Mouse (Mus musculus): Measurements from ENCODE around the gene Tnfsfm13. TPM values are rescaled to one million over a fixed set of nuclear protein-coding genes. Genes with fewer than 3 reads are reported as not detected.

The Tnfsfm13 gene
- polyA plus RNA-seq, 1 experiment from 2014 or later, result 0.75 TPM

DNA sequence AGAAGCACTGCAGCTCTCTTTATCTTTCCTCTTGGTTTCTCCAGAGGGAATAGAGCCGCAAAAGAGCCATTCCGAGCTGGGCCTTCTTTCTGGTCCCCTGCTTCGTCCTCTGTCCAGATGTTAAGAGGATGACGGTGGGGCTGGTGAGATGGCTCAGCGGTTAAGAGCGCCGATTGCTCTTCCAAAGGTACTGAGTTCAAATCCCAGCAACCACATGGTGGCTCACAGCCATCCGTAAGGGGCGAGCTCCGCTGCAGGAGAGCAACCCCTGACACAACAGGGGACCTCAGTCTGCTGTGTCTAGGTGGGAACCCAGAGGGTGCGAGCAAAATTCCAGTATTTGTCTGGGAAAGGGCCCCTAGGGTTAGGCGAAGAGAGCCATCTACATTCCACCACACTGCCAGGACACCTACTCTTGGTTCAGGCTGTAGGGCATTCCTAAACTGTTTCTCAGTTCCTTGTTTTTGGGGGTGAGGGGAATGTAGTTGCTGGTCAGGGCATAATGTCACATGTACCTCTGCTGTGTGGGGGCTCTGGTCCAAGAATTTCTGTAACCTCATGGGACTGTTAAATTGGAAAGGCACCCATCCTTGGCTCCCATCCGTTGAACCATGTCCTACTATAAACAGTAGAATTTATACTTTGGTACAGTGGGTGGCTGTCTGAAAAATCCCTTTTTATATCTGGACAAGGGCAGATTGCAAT is 32.8 kb downstream of the Tnfsfm13 start:
- Histone ChIP-seq H3K4me1 (ENCODE audit: control insufficient read depth, insufficient read depth, low read length) (peaks cover 10% of the 10 kb centered on the region; the same call in 1 of the 2 replicates), H3K9me3 (ENCODE audit: control insufficient read depth, low read length) (no peaks in the 10 kb centered on the region), H3K4me2 (ENCODE audit: low read depth, low read length) (peak overlapping the region; percentile 56), H3K27ac (ENCODE audit: low read depth, low read length) (peak overlapping the region; percentile 82), H3K36me3 (ENCODE audit: control insufficient read depth, insufficient read depth, low read length) (peaks cover 47% of the 10 kb centered on the region), H3K9ac (replicated peaks; ENCODE audit: low read depth, low read length) (peak overlapping the region; percentile 51; the same call in 1 of the 2 replicates), H3K4me3 (ENCODE audit: low read depth, low read length) (peak overlapping the region; percentile 45), H3K27me3 (ENCODE audit: control insufficient read depth, insufficient read depth, low read length) (no peaks in the 10 kb centered on the region)
- WGBS, result 66% methylated on average over 13 of the region's 13 CpGs
- ATAC-seq (ENCODE audit: low read depth), result peak; percentile 13

DNA sequence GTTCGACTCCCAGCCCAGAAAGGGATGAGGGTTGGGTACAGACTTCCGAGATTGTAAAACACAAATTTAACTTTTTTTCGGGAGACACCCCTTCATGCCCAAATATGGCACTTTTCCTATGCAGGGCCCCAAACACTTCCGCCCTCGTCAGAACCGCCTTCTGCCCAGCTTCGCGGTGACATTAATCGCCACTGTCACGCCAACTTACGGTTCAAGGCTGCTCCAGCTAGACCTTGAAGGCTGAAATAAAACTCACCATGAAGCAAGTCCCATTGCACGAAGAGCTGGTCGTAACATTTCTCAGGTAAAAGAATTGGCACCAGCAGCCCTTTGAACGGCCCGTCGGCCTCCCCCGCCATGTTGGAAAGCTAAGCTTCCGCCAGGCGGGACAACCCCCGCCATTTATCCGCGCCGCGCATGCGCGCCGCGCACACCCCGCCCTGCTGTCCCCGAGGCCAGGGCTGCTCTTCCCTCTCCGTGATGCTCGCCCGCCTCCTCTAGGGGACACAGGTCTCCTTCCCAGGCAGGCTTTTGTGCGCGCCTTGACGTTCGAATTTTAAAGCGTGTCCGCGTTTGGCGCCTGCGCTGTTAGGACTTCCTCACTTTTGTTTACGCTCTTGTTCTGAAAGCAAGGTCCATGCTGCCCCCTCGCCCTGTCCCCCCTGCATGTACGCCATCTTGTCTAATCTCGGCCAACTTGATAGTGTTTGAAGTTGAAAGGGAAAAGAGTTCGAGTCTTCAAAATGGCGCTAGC is 33.5 kb downstream of the Tnfsfm13 start, which contains the start of gene Mpdu1:
Gene Mpdu1, minus strand, starts transcription at position 430 of the 754 bp plus-strand sequence.
- Histone ChIP-seq H3K36me3 (ENCODE audit: control insufficient read depth, insufficient read depth, low read length) (peaks cover 43% of the 10 kb centered on the region), H3K4me3 (ENCODE audit: low read depth, low read length) (peak within 1 kb of the TSS; percentile 45), H3K9me3 (ENCODE audit: control insufficient read depth, low read length) (no peaks in the 10 kb centered on the region), H3K9ac (replicated peaks; ENCODE audit: low read depth, low read length) (peak within 1 kb of the TSS; percentile 51), H3K27me3 (ENCODE audit: control insufficient read depth, insufficient read depth, low read length) (no peaks in the 10 kb centered on the region), H3K4me2 (ENCODE audit: low read depth, low read length) (peak within 1 kb of the TSS; percentile 56), H3K4me1 (ENCODE audit: control insufficient read depth, insufficient read depth, low read length) (peaks cover 10% of the 10 kb centered on the region; the same call in 1 of the 2 replicates), H3K27ac (ENCODE audit: low read depth, low read length) (peak within 1 kb of the TSS; percentile 82)
- WGBS, result under 1% methylated on average over 48 of the region's 48 CpGs
- ATAC-seq (ENCODE audit: low read depth), result peak; percentile 95

DNA sequence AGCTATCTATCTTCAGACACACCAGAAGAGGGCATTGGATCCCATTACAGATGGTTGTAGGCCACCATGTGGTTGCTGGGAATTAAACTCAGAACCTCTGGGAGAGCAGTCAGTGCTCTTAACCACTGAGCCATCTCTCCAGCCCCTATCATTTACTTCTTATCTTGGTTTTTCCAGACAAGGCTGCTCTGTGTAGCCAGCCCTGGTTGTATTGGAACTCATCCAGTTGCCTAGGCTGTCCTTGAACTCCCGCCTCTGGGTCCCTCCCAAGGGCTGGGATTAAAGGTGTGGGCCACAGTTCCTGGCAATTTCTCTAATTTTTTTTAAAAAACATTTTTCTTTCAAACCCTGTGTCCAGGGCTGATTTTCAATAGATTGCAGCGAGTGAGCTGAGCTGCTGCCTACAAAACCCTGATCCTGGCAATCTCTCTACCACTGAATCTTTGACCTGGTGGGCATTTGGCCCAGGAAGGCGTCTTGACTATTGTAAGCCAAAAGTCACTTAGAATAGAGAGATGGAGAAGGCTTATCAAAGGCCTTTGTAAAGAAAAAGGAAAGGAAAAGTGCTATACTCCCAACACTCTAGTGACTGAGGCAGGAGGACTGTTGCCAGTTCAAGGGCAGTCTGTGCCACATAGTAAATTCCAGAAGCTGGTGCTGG is 34.5 kb downstream of the Tnfsfm13 start:
- no peak for ATAC-seq (ENCODE audit: low read depth)
- peak overlapping the region; percentile 45 for H3K4me3 ChIP-seq (ENCODE audit: low read depth, low read length)
- WGBS, result 77% methylated on average over 3 of the region's 3 CpGs
- no peaks in the 10 kb centered on the region for H3K27me3 ChIP-seq (ENCODE audit: control insufficient read depth, insufficient read depth, low read length)
- peak overlapping the region; percentile 34; the same call in 1 of the 2 replicates for H3K27ac ChIP-seq (ENCODE audit: low read depth, low read length)
- H3K9ac ChIP-seq (replicated peaks; ENCODE audit: low read depth, low read length), result peak overlapping the region; percentile 51
- H3K4me1 ChIP-seq (ENCODE audit: control insufficient read depth, insufficient read depth, low read length), result peaks cover 10% of the 10 kb centered on the region; the same call in 1 of the 2 replicates
- H3K36me3 ChIP-seq (ENCODE audit: control insufficient read depth, insufficient read depth, low read length), result peaks cover 42% of the 10 kb centered on the region
- no peaks in the 10 kb centered on the region for H3K9me3 ChIP-seq (ENCODE audit: control insufficient read depth, low read length)
- peak overlapping the region; percentile 56 for H3K4me2 ChIP-seq (ENCODE audit: low read depth, low read length)

DNA sequence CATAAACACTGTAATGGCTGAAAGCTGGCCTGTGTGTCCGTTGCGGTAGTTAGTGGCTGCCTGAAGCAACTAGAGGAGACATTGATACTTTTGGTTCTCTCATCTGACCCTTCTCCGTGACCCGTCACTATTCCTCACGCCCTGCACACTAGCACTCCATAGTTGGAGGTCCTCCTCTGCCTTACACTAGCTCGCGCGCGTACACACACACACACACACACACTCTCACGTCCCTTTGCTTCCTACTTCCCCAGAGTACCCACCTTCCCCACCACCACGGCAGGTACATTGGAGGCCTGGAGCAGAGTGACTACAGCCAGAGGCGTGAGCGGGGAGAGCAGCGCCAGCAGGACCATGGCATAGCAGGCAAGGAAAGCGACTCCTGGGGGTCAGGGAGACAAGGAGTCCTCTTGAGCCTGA is 38.4 kb downstream of the Tnfsfm13 start:
- WGBS, result 86% methylated on average over 15 of the region's 15 CpGs
- peaks cover 8% of the 10 kb centered on the region; the same call in 1 of the 2 replicates for H3K4me1 ChIP-seq (ENCODE audit: control insufficient read depth, insufficient read depth, low read length)
- no peak overlapping the region for H3K27ac ChIP-seq (ENCODE audit: low read depth, low read length)
- no peaks in the 10 kb centered on the region for H3K27me3 ChIP-seq (ENCODE audit: control insufficient read depth, insufficient read depth, low read length)
- no peak overlapping the region for H3K4me3 ChIP-seq (ENCODE audit: low read depth, low read length)
- H3K36me3 ChIP-seq (ENCODE audit: control insufficient read depth, insufficient read depth, low read length), result peaks cover 24% of the 10 kb centered on the region
- no peak overlapping the region for H3K9ac ChIP-seq (replicated peaks; ENCODE audit: low read depth, low read length)
- H3K9me3 ChIP-seq (ENCODE audit: control insufficient read depth, low read length), result no peaks in the 10 kb centered on the region
- no peak overlapping the region for H3K4me2 ChIP-seq (ENCODE audit: low read depth, low read length)
- ATAC-seq (ENCODE audit: low read depth), result no peak

DNA sequence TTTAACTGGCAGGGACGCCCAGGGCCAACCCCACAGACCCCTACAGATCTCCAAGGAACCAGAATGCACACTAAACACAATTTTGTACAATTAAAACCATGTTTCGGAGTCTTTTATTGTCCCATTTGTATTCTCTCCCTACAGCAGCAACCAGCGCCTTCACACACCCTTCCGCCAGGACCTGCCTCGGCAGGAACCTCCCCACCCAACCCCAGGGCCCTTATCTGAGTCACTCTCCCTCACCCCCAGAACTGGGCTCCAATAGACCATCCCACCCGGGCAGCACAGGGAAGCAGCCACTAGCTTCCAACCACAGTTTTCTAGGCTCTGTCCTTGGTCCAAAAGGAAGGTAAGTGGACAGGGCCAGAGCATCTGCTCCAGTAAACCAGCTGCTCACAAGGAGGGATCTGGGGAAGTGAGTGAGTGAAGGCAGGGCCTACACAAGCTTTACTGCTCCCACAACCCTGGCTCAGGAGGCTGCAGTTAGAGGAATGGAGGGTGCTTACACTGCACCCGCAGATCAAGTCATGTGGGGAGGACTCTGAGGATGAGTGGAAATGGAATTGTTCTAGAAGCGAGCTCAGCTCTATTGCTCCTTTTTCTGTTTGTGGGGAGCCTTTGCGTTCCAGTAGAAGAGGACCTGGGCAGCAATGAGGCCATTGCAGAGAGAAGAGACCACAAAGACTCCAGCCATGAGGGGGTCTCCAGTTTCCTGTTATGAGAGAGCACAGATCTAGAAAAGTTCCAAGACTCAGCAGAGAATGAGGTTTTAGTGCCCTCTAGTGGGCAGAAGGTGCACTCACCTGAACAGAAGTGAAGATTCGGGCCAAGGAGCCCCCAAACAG is 39.1 kb downstream of the Tnfsfm13 start:
- Histone ChIP-seq H3K9me3 (ENCODE audit: control insufficient read depth, low read length) (no peaks in the 10 kb centered on the region), H3K4me3 (ENCODE audit: low read depth, low read length) (no peak overlapping the region), H3K4me1 (ENCODE audit: control insufficient read depth, insufficient read depth, low read length) (peaks cover 8% of the 10 kb centered on the region; the same call in 1 of the 2 replicates), H3K27ac (ENCODE audit: low read depth, low read length) (no peak overlapping the region), H3K4me2 (ENCODE audit: low read depth, low read length) (no peak overlapping the region), H3K36me3 (ENCODE audit: control insufficient read depth, insufficient read depth, low read length) (peaks cover 30% of the 10 kb centered on the region), H3K9ac (replicated peaks; ENCODE audit: low read depth, low read length) (no peak overlapping the region), H3K27me3 (ENCODE audit: control insufficient read depth, insufficient read depth, low read length) (no peaks in the 10 kb centered on the region)
- no peak; the same call in 1 of the 2 replicates for ATAC-seq (ENCODE audit: low read depth)
- 78% methylated on average over 10 of the region's 10 CpGs for WGBS

DNA sequence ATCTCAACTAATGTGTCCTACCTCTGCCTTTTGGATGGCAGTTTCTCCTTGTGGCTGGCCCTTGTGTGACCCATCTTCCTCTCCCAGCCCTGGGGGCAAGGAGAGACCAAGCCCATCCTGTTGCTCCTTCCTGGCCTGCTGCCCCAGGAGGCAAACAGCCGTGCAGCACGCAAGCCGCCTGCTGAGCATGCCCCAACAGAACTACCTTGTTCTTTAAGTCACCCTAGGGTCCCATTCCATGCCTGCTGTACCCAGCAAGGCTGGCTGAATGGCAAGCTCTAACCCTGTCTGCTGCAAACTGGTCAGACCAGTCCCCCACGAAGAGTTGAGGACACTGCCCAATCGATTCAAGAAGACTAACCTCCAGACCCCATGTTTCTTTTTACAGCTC is 39.8 kb downstream of the Tnfsfm13 start:
- Histone ChIP-seq H3K36me3 (ENCODE audit: control insufficient read depth, insufficient read depth, low read length) (peaks cover 37% of the 10 kb centered on the region), H3K9ac (replicated peaks; ENCODE audit: low read depth, low read length) (no peak overlapping the region)
- no peak for ATAC-seq (ENCODE audit: low read depth)

DNA sequence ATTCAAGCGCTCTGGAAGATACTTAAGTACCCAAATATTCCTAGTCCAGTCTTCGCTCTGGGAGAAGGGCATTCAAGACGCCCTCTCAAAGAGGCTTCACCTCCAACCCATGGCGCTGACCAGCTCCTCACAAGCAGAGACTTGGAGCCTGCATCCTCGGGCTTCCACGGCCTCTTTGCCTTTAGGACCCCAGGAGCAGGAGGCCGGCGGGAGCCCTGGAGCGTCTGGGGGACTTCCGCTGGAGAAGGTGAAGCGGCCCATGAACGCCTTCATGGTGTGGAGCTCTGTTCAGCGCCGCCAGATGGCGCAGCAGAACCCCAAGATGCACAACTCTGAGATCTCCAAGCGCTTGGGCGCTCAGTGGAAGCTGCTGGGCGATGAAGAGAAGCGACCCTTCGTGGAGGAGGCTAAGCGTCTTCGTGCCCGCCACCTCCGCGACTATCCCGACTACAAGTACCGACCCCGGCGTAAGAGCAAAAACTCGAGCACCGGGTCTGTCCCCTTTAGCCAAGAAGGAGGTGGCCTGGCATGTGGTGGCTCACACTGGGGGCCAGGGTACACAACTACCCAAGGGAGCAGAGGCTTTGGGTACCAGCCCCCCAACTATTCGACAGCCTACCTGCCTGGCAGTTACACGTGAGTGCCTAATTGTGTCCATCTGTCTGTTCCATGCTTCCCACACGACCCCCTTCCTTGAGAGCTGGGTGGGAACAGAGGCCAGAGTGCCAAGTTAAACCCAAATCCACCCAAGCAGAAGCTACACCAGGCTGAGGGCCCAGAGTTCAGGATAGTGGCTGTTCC is 40.4 kb downstream of the Tnfsfm13 start, which contains the start of gene Sox15:
Gene Sox15, plus strand, starts transcription at position 51 of the 801 bp plus-strand sequence.
- no peaks in the 10 kb centered on the region for H3K9me3 ChIP-seq (ENCODE audit: control insufficient read depth, low read length)
- ATAC-seq (ENCODE audit: low read depth), result peak; percentile 79
- 0 out of 2 replicates have a peak, but pooled peaks cover 2% of the 10 kb centered on the region for H3K4me1 ChIP-seq (ENCODE audit: control insufficient read depth, insufficient read depth, low read length)
- H3K4me3 ChIP-seq (ENCODE audit: low read depth, low read length), result no peak within 1 kb of the TSS
- no peak within 1 kb of the TSS for H3K27ac ChIP-seq (ENCODE audit: low read depth, low read length)
- H3K27me3 ChIP-seq (ENCODE audit: control insufficient read depth, insufficient read depth, low read length), result no peaks in the 10 kb centered on the region
- 23% methylated on average over 34 of the region's 34 CpGs for WGBS
- no peak within 1 kb of the TSS for H3K4me2 ChIP-seq (ENCODE audit: low read depth, low read length)
- no peak within 1 kb of the TSS for H3K9ac ChIP-seq (replicated peaks; ENCODE audit: low read depth, low read length)
- H3K36me3 ChIP-seq (ENCODE audit: control insufficient read depth, insufficient read depth, low read length), result peaks cover 43% of the 10 kb centered on the region

More for the DNA sequence above, 39.8 kb downstream of the Tnfsfm13 start:
- Histone ChIP-seq H3K4me3 (ENCODE audit: low read depth, low read length) (no peak overlapping the region), H3K27me3 (ENCODE audit: control insufficient read depth, insufficient read depth, low read length) (no peaks in the 10 kb centered on the region), H3K27ac (ENCODE audit: low read depth, low read length) (no peak overlapping the region), H3K4me2 (ENCODE audit: low read depth, low read length) (no peak overlapping the region), H3K9me3 (ENCODE audit: control insufficient read depth, low read length) (no peaks in the 10 kb centered on the region), H3K4me1 (ENCODE audit: control insufficient read depth, insufficient read depth, low read length) (0 out of 2 replicates have a peak, but pooled peaks cover 2% of the 10 kb centered on the region)
- 79% methylated on average over 5 of the region's 5 CpGs for WGBS

Data from neural tube, embryonic 14.5 days (tissue).